Mouse (Mus musculus) CH12.LX (cell line): ENCODE results near the gene Col9a3.

ENCODE experiments used
- CTCF ChIP-seq, 2 experiments: IDR thresholded peaks in 1 of 2; conservative IDR thresholded peaks in 1 of 2; 2 replicates each; pipeline ENCODE4 v1.5.1; 2011 to 2012; ENCODE audit warnings: low read depth in 2 of 2, low read length in 2 of 2, improper control_type of control experiment in 1 of 2, inconsistent platforms in 1 of 2, mild to moderate bottlenecking in 1 of 2, moderate library complexity in 1 of 2
- GABPA ChIP-seq: IDR thresholded peaks from 2 replicates; pipeline ENCODE4 v1.6.1; 2012; ENCODE audit warnings: low read depth, low read length, improper control_type of control experiment, inconsistent platforms; ENCODE audit not compliant: insufficient replicate concordance
- MAX ChIP-seq: IDR thresholded peaks from 2 replicates; pipeline ENCODE4 v1.6.1; 2011; ENCODE audit warnings: low read length, improper control_type of control experiment
- MEF2A ChIP-seq: IDR thresholded peaks from 2 replicates; pipeline ENCODE4 v1.6.1; 2014; ENCODE audit warnings: low read depth, mild to moderate bottlenecking, inconsistent platforms, low read length, improper control_type of control experiment, borderline replicate concordance
- MYC ChIP-seq: IDR thresholded peaks from 2 replicates; pipeline ENCODE4 v1.6.1; 2011; ENCODE audit warnings: low read depth, mild to moderate bottlenecking, improper control_type of control experiment, low read length
- NELFE ChIP-seq: IDR thresholded peaks from 2 replicates; pipeline ENCODE4 v1.6.1; 2011; ENCODE audit warnings: low read depth, low read length, improper control_type of control experiment
- RCOR1 ChIP-seq: conservative IDR thresholded peaks from 2 replicates; pipeline ENCODE4 v1.6.1; 2012; ENCODE audit warnings: low read depth, mild to moderate bottlenecking, inconsistent platforms, low read length, improper control_type of control experiment
- TCF12 ChIP-seq: IDR thresholded peaks from 2 replicates; pipeline ENCODE4 v1.6.1; 2014; ENCODE audit warnings: low read depth, mild to moderate bottlenecking, inconsistent platforms, low read length, improper control_type of control experiment

DNA sequence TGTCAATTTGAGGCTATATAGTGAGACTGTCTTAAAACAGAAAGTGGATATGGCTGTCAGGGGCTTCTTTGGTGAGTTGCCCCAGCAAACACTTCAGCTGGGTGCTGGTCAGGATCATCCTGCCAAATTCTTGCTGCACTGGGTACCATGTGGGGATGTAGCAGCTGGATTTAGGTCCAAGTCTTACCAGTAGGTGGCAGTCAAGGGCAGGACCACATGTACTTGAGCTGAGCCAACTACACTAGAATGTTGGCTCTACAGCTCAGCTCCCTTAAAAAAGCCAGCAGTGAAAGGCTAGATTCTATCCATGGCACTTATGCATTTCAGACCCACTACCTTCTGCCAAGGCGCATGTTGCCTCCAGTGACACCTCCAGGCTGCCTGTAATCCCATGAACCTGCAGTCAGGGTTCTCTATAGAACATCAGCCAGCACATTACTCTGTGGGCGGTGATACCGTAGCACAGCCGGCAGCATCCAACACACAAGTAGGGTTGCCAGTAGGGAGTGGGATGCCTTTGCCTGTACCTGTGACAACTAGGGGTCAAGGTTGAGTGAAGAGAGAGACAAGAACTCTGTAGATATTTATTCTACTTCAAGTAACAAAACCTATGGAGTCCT is 59.9 kb downstream of the Col9a3 start:
- TF ChIP-seq CTCF (conservative IDR thresholded peaks at IDR 0.05 in 1 of 2, IDR thresholded peaks at IDR 0.05 in 1 of 2; ENCODE audit: low read depth in 2 of 2, low read length in 2 of 2) = peak; percentile 84 to 85
- TF ChIP-seq GABPA = no peak
- no peak for TF ChIP-seq TCF12
- TF ChIP-seq MAX = peak; percentile 77
- peak; percentile 92 for TF ChIP-seq MYC
- no peak for TF ChIP-seq MEF2A
- no peak for TF ChIP-seq RCOR1
- no peak for TF ChIP-seq NELFE
